Mouse (Mus musculus): ENCODE data around the gene Mptx2. TPM values are rescaled to one million over a fixed set of nuclear protein-coding genes. Genes with fewer than 3 reads are reported as not detected.

The Mptx2 gene
- not detected for total RNA-seq (2023)

DNA sequence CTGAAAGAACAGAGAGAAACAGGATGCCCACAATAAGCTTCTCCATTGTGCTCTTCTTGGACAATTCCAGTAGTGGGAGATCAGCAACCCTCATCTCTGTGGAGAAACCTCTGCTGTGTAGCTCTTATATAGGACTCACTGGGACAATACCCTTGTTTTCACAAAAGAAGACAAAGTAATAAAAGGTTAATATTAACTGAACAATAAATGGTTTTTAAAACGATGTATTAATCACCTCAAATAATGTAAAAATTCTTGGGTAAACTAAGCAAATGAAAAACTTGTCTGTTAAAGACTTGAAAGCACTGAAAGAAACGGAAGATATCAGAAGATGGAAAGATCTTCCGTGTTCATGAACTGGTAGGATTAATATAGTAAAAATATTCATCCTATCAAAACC lies at the start of gene Mptx2:
Gene Mptx2 (minus strand): TSS at position 101 of the 400 bp plus-strand sequence.

DNA sequence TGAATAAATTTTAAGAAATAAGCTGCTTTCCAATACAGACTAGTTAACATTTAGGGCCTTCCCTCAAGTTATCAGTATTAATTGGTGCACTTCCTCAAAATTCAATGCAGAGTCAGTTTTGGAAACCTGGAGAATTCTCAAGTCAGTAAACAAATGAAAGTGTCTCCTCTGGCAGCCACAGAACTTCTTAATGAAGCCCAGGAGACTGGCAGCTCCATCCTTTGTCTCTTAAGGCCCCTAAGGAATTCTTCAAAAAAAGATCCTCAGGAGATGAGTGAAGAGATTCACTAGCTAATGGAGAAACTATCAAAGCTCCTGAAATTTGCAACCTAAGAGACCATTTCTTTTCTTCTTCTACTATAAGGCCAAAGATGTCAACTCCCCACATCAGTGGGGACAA lies 11.9 kb downstream of the Mptx2 start, which contains the start of gene Olfr418:
Gene Olfr418 (plus strand): TSS at position 301 of the 400 bp plus-strand sequence.

DNA sequence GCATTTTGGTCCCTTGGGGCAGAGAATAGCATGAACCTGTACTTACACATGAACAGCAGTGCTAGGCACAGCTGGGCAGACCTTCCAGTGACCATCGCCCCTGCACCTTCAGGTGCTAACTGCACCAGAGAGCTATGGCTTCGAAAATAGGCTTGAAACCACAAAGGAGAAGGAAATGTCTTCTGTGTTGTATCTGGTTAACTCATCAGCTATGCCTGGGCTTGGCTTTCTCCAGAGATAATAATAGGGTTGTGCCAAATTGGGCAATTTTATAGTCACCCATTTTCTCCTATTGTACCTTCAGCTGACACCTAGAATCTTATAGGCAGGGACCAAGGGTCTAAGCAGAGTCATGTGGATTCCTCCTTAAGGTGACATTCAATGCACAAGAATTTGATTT lies 50.5 kb downstream of the Mptx2 start, which contains the start of gene Fcer1a:
Gene Fcer1a (minus strand): TSS at position 134 of the 400 bp plus-strand sequence.

Other genes starting within 250 kb of the Mptx2 start
- gene Olfr1408, start 140.4 kb downstream of the Mptx2 start, total RNA-seq (2023): not detected
- not detected for gene Olfr1406, start 87.1 kb downstream of the Mptx2 start, total RNA-seq (2023)
- gene Olfr218, start 80.0 kb downstream of the Mptx2 start, total RNA-seq (2023): not detected
- not detected for gene Olfr1404, start 65.4 kb downstream of the Mptx2 start, total RNA-seq (2023)
- 1 to 10 TPM; 3.4 to 5.2 TPM for gene Fcer1a, start 50.6 kb downstream of the Mptx2 start, total RNA-seq (2023)
- not detected for gene Olfr418, start 11.8 kb downstream of the Mptx2 start, total RNA-seq (2023)
- 1 to 10 TPM; 1.8 to 2.6 TPM for gene Ackr1, start 56.0 kb upstream of the Mptx2 start, total RNA-seq (2023)
- 10 to 100 TPM; 40.9 to 48.4 TPM for gene Aim2, start 73.1 kb upstream of the Mptx2 start, total RNA-seq (2023)
- gene Cadm3, start 89.9 kb upstream of the Mptx2 start, total RNA-seq (2023): under 1 TPM; 0.31 to 0.88 TPM
- 1 to 10 TPM; 1.9 to 3.3 TPM for gene Ifi206, start 213.3 kb upstream of the Mptx2 start, total RNA-seq (2023)

Data from neutrophil, adult 83 days (primary cell).